Comparison of ENCODE assay signal across 29 mouse cellular contexts in genomic region chr5:91947008-91947407, GRCm38 (mm10). TPM values are rescaled to one million over a fixed set of nuclear protein-coding genes. Genes with fewer than 3 reads are reported as not detected.
"Had no signal": no experiment of that assay in that cellular context is flagged by ENCODE, and none has a peak within 500 bp of the region (broad histone marks: within the 10 kb centered on the region; RNA-seq: fewer than 3 reads in every experiment).

No protein-coding gene starts in this region.

- H3K27ac ChIP-seq: kidney, embryonic 15.5 days; left cerebral cortex, adult 2 months; limb, embryonic 12.5 days; limb, embryonic 15.5 days; liver, embryonic 12.5 days; liver, embryonic 15.5 days; midbrain, embryonic 10.5 days; neural tube, embryonic 12.5 days; neural tube, embryonic 15.5 days had no signal

- H3K4me3 ChIP-seq: kidney, embryonic 15.5 days; left cerebral cortex, adult 2 months; limb, embryonic 12.5 days; limb, embryonic 15.5 days; liver, embryonic 12.5 days; liver, embryonic 15.5 days; megakaryocyte, embryonic 14.5 days; midbrain, embryonic 10.5 days; neural tube, embryonic 12.5 days; neural tube, embryonic 15.5 days had no signal

- H3K4me1 ChIP-seq: kidney, embryonic 15.5 days; limb, embryonic 15.5 days; liver, embryonic 12.5 days; liver, embryonic 15.5 days; midbrain, embryonic 10.5 days; neural tube, embryonic 12.5 days; neural tube, embryonic 15.5 days had no signal

- ATAC-seq: liver, embryonic 12.5 days had no signal

- DNase-seq: kidney, adult 11 months; kidney, adult 8-10 months; kidney, postnatal 10 days; kidney, postnatal 36 days; layer of hippocampus, adult 9-11 months; left cerebral cortex, postnatal 4 days; lung, adult 18-20 months; lung, postnatal 14 days; lung, postnatal 4 days; midbrain, embryonic 14.5 days; retina, postnatal 1 day; right cerebral cortex, postnatal 25 days; thymus, adult 18-20 months; thymus, postnatal 36 days had no signal

RNA-seq across cellular contexts. Expression of gene Odaph, which starts 40.3 kb away (rescaled TPM):
- total RNA-seq: layer of hippocampus, postnatal 25 days; left cerebral cortex, adult 2 months; left cerebral cortex, postnatal 14 days; left cerebral cortex, postnatal 4 days had no signal
- polyA plus RNA-seq: kidney, embryonic 15.5 days; limb, embryonic 12.5 days; liver, embryonic 12.5 days; liver, embryonic 15.5 days; lung, embryonic 16.5 days; midbrain, embryonic 10.5 days; neural tube, embryonic 12.5 days; small intestine, adult 2 months; urinary bladder, adult 2 months had no signal
